In the genomic region with DNA sequence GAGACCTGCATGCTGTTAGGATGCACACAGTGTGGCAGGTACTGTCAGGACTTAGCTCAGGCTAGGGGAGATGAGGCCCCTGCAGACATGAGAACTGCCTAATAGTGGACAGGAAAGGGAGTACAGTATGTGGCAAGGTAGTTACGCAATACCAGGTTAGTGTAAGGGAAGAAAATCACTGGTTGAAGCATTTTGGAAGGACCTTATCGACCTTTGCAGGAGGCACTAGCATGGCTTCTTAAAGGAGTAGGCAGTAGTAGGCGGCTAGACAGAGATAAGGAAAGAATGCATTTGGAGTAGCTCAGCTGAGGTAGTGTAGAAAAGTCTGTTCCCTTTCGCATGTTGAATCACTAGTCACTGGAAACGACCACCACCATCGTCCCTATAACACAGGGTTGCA, we compare ENCODE assay signal across 17 mouse cellular contexts. TPM values are rescaled to one million over a fixed set of nuclear protein-coding genes. Genes with fewer than 3 reads are reported as not detected.
DNase-seq lines count a peak whose midpoint lies in the region; ATAC-seq and TF ChIP-seq lines count a peak whose summit lies in the region.
"Had no signal": no experiment of that assay in that cellular context is flagged by ENCODE, and none has a peak within 500 bp of the region (broad histone marks: within the 10 kb centered on the region; RNA-seq: fewer than 3 reads in every experiment).

No protein-coding gene starts in this region.

- H3K9me3 ChIP-seq in kidney, embryonic 15.5 days (replicated peaks): no peaks in the 10 kb centered on the region
- H3K9me3 ChIP-seq in CH12.LX (replicated peaks; ENCODE audit: low read length): no peaks in the 10 kb centered on the region
- H3K9me3 ChIP-seq: forebrain, embryonic 10.5 days; heart, embryonic 15.5 days; limb, embryonic 10.5 days; midbrain, embryonic 12.5 days; neural tube, embryonic 13.5 days had no signal

- peak overlapping the region; percentile 64 for H3K27ac ChIP-seq in kidney, embryonic 15.5 days
- no peak overlapping the region for H3K27ac ChIP-seq in CH12.LX (ENCODE audit: insufficient read depth, low read depth)
- H3K27ac ChIP-seq: forebrain, embryonic 10.5 days; gastrocnemius, adult 2 months; heart, embryonic 15.5 days; limb, embryonic 10.5 days; midbrain, embryonic 12.5 days; neural tube, embryonic 13.5 days had no signal

- no peak overlapping the region for H3K9ac ChIP-seq in kidney, embryonic 15.5 days
- no peak overlapping the region for H3K9ac ChIP-seq in CH12.LX (ENCODE audit: insufficient read depth, low read depth)
- H3K9ac ChIP-seq: heart, embryonic 15.5 days; midbrain, embryonic 12.5 days; neural tube, embryonic 13.5 days had no signal

- no peak overlapping the region for H3K4me3 ChIP-seq in kidney, embryonic 15.5 days (replicated peaks)
- no peak overlapping the region for H3K4me3 ChIP-seq in CH12.LX (replicated peaks in 1 of 3; ENCODE audit: low read depth in 2 of 3, low read length in 2 of 3, poor library complexity in 1 of 3)
- H3K4me3 ChIP-seq: forebrain, embryonic 10.5 days; gastrocnemius, adult 2 months; heart, embryonic 15.5 days; limb, embryonic 10.5 days; midbrain, embryonic 12.5 days; neural tube, embryonic 13.5 days had no signal

- dilution Hi-C loops in CH12.LX (cut with MboI; ENCODE audit: extremely low pct_ligation_motif_present, extremely low pct_unique_long_range_greater_than_20kb, low sequenced_read_pairs): no loop called here

- TF ChIP-seq RAD21 in CH12.LX (IDR thresholded peaks at IDR 0.05; ENCODE audit: low read depth, low read length): no peak

- H3K27me3 ChIP-seq in kidney, embryonic 15.5 days: no peaks in the 10 kb centered on the region
- H3K27me3 ChIP-seq in CH12.LX (replicated peaks): no peaks in the 10 kb centered on the region
- H3K27me3 ChIP-seq: heart, embryonic 15.5 days; midbrain, embryonic 12.5 days; neural tube, embryonic 13.5 days had no signal

- no peak for TF ChIP-seq POLR2A in CH12.LX (IDR thresholded peaks at IDR 0.05; ENCODE audit: low read depth, low read length)

- ATAC-seq in kidney, embryonic 15.5 days (replicated peaks; ENCODE audit: low FRiP score): 0 out of 2 replicates have a peak, but pooled peaks have one; percentile 2
- 0 out of 2 replicates have a peak, but pooled peaks have one; percentile 19 for ATAC-seq in erythroid progenitor cell, adult 5-6 weeks (replicated peaks; ENCODE audit: low FRiP score, poor library complexity, severe bottlenecking)
- ATAC-seq in megakaryocyte, adult 5-6 weeks (ENCODE audit: poor library complexity, severe bottlenecking): peak; percentile 38
- ATAC-seq: inflammation-experienced regulatory T-cells, adult 6 months had no signal

- in situ Hi-C loops in CH12.LX (cut with MboI; ENCODE audit: low pct_ligation_motif_present, low pct_unique_long_range_greater_than_20kb, low sequenced_read_pairs): no loop called here

- H3K79me2 ChIP-seq in CH12.LX (replicated peaks; ENCODE audit: control insufficient read depth, extremely low read depth, insufficient read depth, poor library complexity, severe bottlenecking): peaks cover 50% of the 10 kb centered on the region

- H3K4me2 ChIP-seq in kidney, embryonic 15.5 days: no peak overlapping the region
- H3K4me2 ChIP-seq in CH12.LX (ENCODE audit: insufficient read depth, low read depth, poor library complexity, severe bottlenecking): 0 out of 2 replicates have a peak overlapping the region, but pooled peaks have one; percentile 65
- H3K4me2 ChIP-seq: heart, embryonic 15.5 days; midbrain, embryonic 12.5 days; neural tube, embryonic 13.5 days had no signal

- TF ChIP-seq CTCF in CH12.LX (conservative IDR thresholded peaks at IDR 0.05 in 1 of 2, IDR thresholded peaks at IDR 0.05 in 1 of 2; ENCODE audit: low read depth in 2 of 2, low read length in 2 of 2): no peak

- TF ChIP-seq EP300 in CH12.LX (IDR thresholded peaks at IDR 0.05; ENCODE audit: low read length): no peak

- H3K36me3 ChIP-seq in kidney, embryonic 15.5 days: no peaks in the 10 kb centered on the region
- H3K36me3 ChIP-seq in CH12.LX (replicated peaks in 1 of 2; ENCODE audit: control insufficient read depth in 1 of 2, insufficient read depth in 1 of 2, low read length in 1 of 2): no peaks in the 10 kb centered on the region
- H3K36me3 ChIP-seq: forebrain, embryonic 10.5 days; heart, embryonic 15.5 days; limb, embryonic 10.5 days; midbrain, embryonic 12.5 days; neural tube, embryonic 13.5 days had no signal

- H3K4me1 ChIP-seq in kidney, embryonic 15.5 days: peaks cover 56% of the 10 kb centered on the region
- peaks cover 29 to 73% of the 10 kb centered on the region in 2 experiments for H3K4me1 ChIP-seq in CH12.LX (ENCODE audit: control insufficient read depth in 1 of 2, insufficient read depth in 2 of 2)
- H3K4me1 ChIP-seq: midbrain, embryonic 12.5 days had no signal

- 81% methylated on average over 6 of the region's 6 CpGs for WGBS in kidney, embryonic 15.5 days

- no peak for DNase-seq in kidney, postnatal 4 days
- no peak for DNase-seq in CH12.LX (ENCODE audit: extremely low read depth)
- DNase-seq in right cerebral cortex, postnatal 10 days (ENCODE audit: low spot score in 2 of 2): no peak
- no peak for DNase-seq in adrenal gland, adult 2 months
- no peak for DNase-seq in left cerebral cortex, adult 9 months (ENCODE audit: low spot score in 2 of 2)
- DNase-seq: cerebellum, adult 8-10 months; gastrocnemius, adult 2 months; right cerebral cortex, adult 18-20 months had no signal

TF ChIP-seq in CH12.LX, 34 proteins besides CTCF, POLR2A, EP300 and RAD21:
- TF ChIP-seq ZKSCAN1 (IDR thresholded peaks at IDR 0.05; ENCODE audit: borderline replicate concordance, low read depth, low read length) (peak; percentile 48; the same call in 1 of the 2 replicates), GABPA (IDR thresholded peaks at IDR 0.05; ENCODE audit: insufficient replicate concordance, low read depth, low read length) (no peak)
TF ChIP-seq in CH12.LX: peak in this region for 1.

RNA-seq across cellular contexts. Expression of a gene that starts 6.8 kb away (rescaled TPM):
- 12.4 and 14.3 TPM in 2 replicates for polyA plus RNA-seq in kidney, embryonic 15.5 days (2015; fragmentation: Nextera tagmentation; extraction: Ambion mirVana)
- total RNA-seq in CH12.LX (2012; rRNA removed) (18.0 and 18.7 TPM in 2 replicates), CH12.LX (2014; rRNA removed) (12.2 and 13.2 TPM in 2 replicates)
- polyA plus RNA-seq in CH12.LX (2012; ENCODE audit: insufficient read length, low read depth): 34.7 and 38.2 TPM in 2 replicates
- 10.1 TPM in 2 replicates for total RNA-seq in erythroid progenitor cell, adult 5-6 weeks (2015; ENCODE audit: low replicate concordance)
- 5.9 and 11.0 TPM in 2 replicates for total RNA-seq in erythroid progenitor cell, adult 5-6 weeks (2017; ENCODE audit: low replicate concordance)
- total RNA-seq in megakaryocyte, adult 5-6 weeks (2015): 55.8 and 57.4 TPM in 2 replicates
- 29.4 and 33.3 TPM in 2 replicates for total RNA-seq in megakaryocyte, adult 5-6 weeks (2017)
- 10 to 100 TPM; 31.1 to 36.3 TPM for total RNA-seq in adrenal gland, adult 2 months (2021)
- 4.6 and 4.7 TPM in 2 replicates for polyA plus RNA-seq in adrenal gland, adult 2 months (2012; rRNA removed)

RNA-seq across cellular contexts. Expression of a gene that starts 6.9 kb away (rescaled TPM):
- polyA plus RNA-seq in kidney, embryonic 15.5 days (2015; fragmentation: Nextera tagmentation; extraction: Ambion mirVana): 1.9 and 2.1 TPM in 2 replicates
- total RNA-seq in CH12.LX (2012; rRNA removed) (0.04 TPM in 2 replicates), CH12.LX (2014; rRNA removed) (not detected in 2 replicates)
- polyA plus RNA-seq in CH12.LX (2012; ENCODE audit: insufficient read length, low read depth): not detected in 2 replicates
- total RNA-seq in erythroid progenitor cell, adult 5-6 weeks (2015; ENCODE audit: low replicate concordance): 8.3 and 10.9 TPM in 2 replicates
- total RNA-seq in erythroid progenitor cell, adult 5-6 weeks (2017; ENCODE audit: low replicate concordance): 4.1 and 5.9 TPM in 2 replicates
- 45.0 and 46.2 TPM in 2 replicates for total RNA-seq in megakaryocyte, adult 5-6 weeks (2015)
- 35.5 and 36.0 TPM in 2 replicates for total RNA-seq in megakaryocyte, adult 5-6 weeks (2017)
- total RNA-seq in adrenal gland, adult 2 months (2021): 10 to 100 TPM; 10.2 to 23.5 TPM
- 18.1 and 39.3 TPM in 2 replicates for polyA plus RNA-seq in adrenal gland, adult 2 months (2012; rRNA removed)

Comparison
In these comparisons a context has a peak if more than half of its experiments do, and no peak if none do; other contexts are left out.
1. RNA of a gene that starts 6.9 kb away (total RNA-seq): 35.5 to 46.2 TPM in megakaryocyte, adult 5-6 weeks, 10.2 to 23.5 TPM in adrenal gland, adult 2 months and 4.1 to 10.9 TPM in erythroid progenitor cell, adult 5-6 weeks; 0.04 TPM in CH12.LX; every median in the first group is over 4 times any median in the second.
2. Peak in every context shown above with its lines, with median percentiles within 50 percentile points of each other: ATAC-seq.